Mouse (Mus musculus) heart, adult 9 months (tissue): ENCODE measurements around the gene Rnf114.
A peak's percentile ranks its signal among the peaks of the same experiment; 100 is the strongest.

Experiments used
- DNase-seq, 2 experiments: peaks; one replicate each; pipeline ENCODE4 v3.0.0; 2022; ENCODE audit warnings: low spot score in 2 of 2

Gene Rnf114

GRCm38 (mm10) chr2:167474218-167474617 lies 18.2 kb upstream of the Rnf114 start:
- no peak for DNase-seq

GRCm38 (mm10) chr2:167475596-167475995 lies 16.8 kb upstream of the Rnf114 start:
- DNase-seq = no peak

GRCm38 (mm10) chr2:167476200-167476688 lies 16.2 kb upstream of the Rnf114 start:
- peak; percentile 49 to 55 for DNase-seq

GRCm38 (mm10) chr2:167476762-167477161 lies 15.7 kb upstream of the Rnf114 start:
- DNase-seq = no peak

- DNase-seq = no peak
Observed at GRCm38 (mm10) chr2:167478128-167478527, 14.3 kb upstream of the Rnf114 start.

- no peak for DNase-seq
Observed at GRCm38 (mm10) chr2:167479501-167479900, 12.9 kb upstream of the Rnf114 start.

- no peak for DNase-seq
Observed at GRCm38 (mm10) chr2:167482681-167483080, 9.8 kb upstream of the Rnf114 start.

- no peak for DNase-seq
Observed at GRCm38 (mm10) chr2:167483081-167483826, 9.2 kb upstream of the Rnf114 start.

GRCm38 (mm10) chr2:167483827-167484410 lies 8.5 kb upstream of the Rnf114 start:
- DNase-seq = no peak

- DNase-seq = no peak
Observed at GRCm38 (mm10) chr2:167484932-167485331, 7.5 kb upstream of the Rnf114 start.

GRCm38 (mm10) chr2:167485501-167486377 lies 6.7 kb upstream of the Rnf114 start:
- DNase-seq = peak in 1 of 2 experiments; percentile 66

- DNase-seq = no peak
Observed at GRCm38 (mm10) chr2:167486573-167486972, 5.9 kb upstream of the Rnf114 start.

- no peak for DNase-seq
Observed at GRCm38 (mm10) chr2:167487551-167487950, 4.9 kb upstream of the Rnf114 start.

GRCm38 (mm10) chr2:167487994-167488393 lies 4.5 kb upstream of the Rnf114 start:
- no peak for DNase-seq

GRCm38 (mm10) chr2:167490813-167491525 lies 1.5 kb upstream of the Rnf114 start:
- no peak for DNase-seq

- peak; percentile 94 to 95 for DNase-seq
Observed at GRCm38 (mm10) chr2:167492713-167493636, 530 bp downstream of the Rnf114 start, which contains the start of gene Spata2. Gene Spata2 (minus strand): TSS chr2:167492887.

- no peak for DNase-seq
Observed at GRCm38 (mm10) chr2:167496437-167496836, 4.0 kb downstream of the Rnf114 start.

- DNase-seq = no peak
Observed at GRCm38 (mm10) chr2:167497272-167497671, 4.8 kb downstream of the Rnf114 start.

- no peak for DNase-seq
Observed at GRCm38 (mm10) chr2:167502554-167503252, 10.3 kb downstream of the Rnf114 start.
